Mouse (Mus musculus) layer of hippocampus, adult 9-10 months (tissue): ENCODE measurements around the gene Shisa8.

Experiments
- DNase-seq: peaks from one replicate; pipeline ENCODE4 v3.0.0; 2022; ENCODE audit warnings: low spot score

The Shisa8 gene

DNA sequence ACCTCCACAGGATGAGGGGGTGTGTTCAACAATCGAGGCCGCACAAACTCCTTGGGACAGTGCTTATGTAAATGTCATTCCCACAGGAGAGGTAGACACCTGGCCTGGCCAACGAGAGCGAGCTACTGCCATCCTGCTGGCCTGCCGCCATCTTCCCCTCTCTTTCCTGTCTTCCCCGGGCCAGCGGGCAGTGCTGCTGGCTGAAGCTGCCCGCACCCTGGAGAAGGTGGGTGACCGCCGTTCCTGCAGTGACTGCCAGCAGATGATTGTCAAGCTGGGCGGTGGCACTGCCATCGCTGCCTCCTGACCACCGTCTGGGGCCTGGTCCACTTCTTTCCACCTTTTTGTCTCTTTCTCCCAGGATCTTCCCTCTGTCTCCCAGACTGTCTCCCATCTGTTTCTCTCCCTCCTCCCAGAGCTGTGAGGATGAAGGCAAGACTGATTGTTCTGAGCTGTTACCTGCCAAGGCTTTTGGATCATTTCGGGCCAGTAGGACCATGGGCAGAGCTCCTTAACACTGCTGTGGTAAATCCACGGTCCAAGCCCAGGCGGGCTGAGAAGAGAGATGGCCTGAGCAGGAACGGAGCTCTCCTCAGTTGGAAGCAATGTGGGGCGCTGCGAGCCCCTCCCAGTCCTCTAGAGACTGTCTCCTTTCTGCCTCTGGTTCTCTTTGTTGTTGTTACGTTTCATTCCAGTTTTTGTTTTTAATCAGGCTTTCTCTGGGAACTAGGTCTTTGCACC lies 8.8 kb downstream of the Shisa8 start:
- DNase-seq: no peak

- no peak for DNase-seq
These were observed 9.5 kb downstream of the Shisa8 start for GRCm38 (mm10) chr15:82203090-82203489.

- no peak for DNase-seq
These were observed 10.5 kb downstream of the Shisa8 start for GRCm38 (mm10) chr15:82202086-82202485.

GRCm38 (mm10) chr15:82199546-82199945 lies 13.1 kb downstream of the Shisa8 start:
- DNase-seq: no peak

DNA sequence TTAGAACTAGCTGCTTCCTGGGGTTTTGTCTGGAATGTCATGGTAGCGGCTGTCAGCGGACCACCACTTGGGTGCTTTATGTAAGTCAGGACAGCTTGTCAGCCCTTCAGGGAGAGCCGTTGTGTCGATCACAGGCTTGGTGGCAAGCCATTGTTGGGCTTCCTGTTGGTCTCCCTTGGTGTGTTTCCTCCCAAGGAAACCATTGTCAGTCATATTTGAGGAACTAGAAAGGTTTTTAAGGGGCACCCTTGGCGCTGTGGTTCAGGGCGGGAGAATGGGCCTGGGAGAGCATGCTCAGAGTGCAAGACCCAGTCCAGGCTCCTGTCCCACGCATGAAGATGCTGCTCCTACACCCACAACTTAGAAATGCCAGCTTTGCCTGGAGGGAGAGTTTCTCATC lies 14.3 kb downstream of the Shisa8 start:
- no peak for DNase-seq

GRCm38 (mm10) chr15:82197937-82198336 lies 14.7 kb downstream of the Shisa8 start:
- DNase-seq: no peak

- no peak for DNase-seq
These were observed 15.3 kb downstream of the Shisa8 start for GRCm38 (mm10) chr15:82197246-82197750.

- no peak for DNase-seq
These were observed 16.3 kb downstream of the Shisa8 start for GRCm38 (mm10) chr15:82196300-82196699.

DNA sequence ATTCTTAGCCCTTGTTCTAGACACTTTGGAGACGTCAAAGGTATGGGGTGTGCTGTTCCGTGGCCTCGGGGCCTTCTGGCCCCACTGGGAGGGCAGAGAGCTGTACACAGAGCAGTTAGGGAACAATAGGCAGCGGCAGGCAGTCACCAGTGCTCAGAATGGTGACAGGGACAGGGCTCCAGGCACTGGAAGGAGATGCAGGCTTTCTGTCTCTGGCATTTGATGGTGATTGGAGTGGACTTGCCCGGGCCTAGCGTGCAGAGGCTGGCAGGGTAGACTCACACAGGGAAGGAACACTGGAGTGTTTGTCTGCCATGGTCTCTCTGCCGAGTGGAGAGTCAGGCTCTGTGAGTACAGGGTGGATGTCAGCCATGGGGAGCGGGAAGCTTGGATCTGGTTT lies 20.0 kb downstream of the Shisa8 start:
- DNase-seq: no peak

- no peak for DNase-seq
These were observed 24.0 kb downstream of the Shisa8 start for GRCm38 (mm10) chr15:82188481-82189240.

GRCm38 (mm10) chr15:82187924-82188323 lies 24.7 kb downstream of the Shisa8 start:
- DNase-seq: no peak

DNA sequence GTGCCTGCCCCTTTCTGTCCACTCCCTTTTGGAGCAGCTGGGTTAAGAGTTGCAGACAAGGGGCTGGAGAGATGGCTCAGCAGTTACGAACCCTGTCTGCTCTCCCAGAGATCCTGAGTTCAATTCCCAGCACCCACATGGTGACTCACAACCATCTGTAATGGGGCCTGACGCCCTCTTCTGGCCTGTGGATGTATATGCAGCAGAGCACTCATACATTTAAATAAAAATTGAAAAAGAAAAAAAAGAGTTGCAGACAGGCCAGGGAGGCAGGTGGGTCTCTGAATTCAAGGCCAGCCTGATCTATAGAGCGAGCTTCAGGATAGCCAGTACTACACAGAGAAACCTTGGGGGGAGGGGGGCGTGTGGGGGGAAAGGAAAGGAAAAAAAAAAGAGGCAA lies 25.2 kb downstream of the Shisa8 start:
- DNase-seq: no peak

DNA sequence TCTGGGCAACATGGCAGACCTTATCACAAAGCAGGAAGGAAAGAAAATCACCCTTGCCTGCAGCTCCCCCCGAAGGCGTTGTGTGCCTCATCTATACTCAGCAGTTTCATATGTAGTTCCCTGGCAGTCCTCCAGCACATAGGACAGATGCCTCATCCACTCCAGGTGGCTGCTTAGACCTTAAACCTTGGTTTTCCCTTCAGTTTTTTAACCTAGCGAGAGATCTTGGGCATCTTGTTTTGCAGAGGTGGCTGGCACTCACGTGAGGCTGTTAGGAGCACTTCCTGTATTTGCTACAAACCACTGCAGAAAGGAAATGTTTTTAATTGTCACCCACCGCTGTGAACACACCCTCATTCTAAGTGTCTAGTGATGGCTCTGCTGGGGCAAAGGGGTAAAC lies 25.7 kb downstream of the Shisa8 start:
- no peak for DNase-seq

- DNase-seq: no peak
These were observed 26.5 kb downstream of the Shisa8 start for GRCm38 (mm10) chr15:82186131-82186530.

DNA sequence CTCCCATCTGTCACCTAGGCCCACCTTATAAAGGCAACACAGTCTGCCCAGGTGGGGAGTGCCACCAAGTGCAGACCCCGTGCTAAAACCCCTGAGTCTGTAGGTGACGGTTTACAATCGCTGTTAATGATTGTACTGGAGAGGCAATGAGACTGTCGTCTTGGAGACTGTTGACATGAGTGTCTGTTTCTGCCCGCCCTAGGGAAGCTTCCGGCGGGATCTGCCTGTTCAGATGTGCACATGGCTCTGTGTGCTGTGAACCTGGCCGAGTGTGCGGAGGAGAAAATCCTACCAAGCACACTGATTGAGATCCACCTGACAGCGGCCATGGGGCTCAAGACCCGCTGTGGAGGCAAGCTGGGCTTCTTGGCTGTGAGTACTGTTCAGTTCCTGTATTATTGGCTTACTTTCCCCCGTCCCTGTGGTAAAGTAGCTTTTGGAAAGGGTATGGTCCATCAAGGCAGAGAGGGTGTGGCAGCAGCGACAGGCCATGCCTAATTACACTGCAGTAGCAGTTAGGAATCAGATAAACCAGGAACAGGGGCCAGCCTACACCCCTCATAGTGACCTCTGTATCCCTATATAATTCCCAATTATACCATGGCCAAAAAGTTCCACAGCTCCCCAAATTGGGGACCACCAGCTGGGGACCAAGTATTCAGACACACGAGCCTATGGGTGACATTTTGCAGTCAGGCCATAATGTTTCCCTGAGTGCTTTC lies 27.4 kb downstream of the Shisa8 start:
- DNase-seq: no peak

GRCm38 (mm10) chr15:82184656-82185055 lies 28.0 kb downstream of the Shisa8 start:
- no peak for DNase-seq

GRCm38 (mm10) chr15:82184183-82184582 lies 28.4 kb downstream of the Shisa8 start:
- DNase-seq: no peak

DNA sequence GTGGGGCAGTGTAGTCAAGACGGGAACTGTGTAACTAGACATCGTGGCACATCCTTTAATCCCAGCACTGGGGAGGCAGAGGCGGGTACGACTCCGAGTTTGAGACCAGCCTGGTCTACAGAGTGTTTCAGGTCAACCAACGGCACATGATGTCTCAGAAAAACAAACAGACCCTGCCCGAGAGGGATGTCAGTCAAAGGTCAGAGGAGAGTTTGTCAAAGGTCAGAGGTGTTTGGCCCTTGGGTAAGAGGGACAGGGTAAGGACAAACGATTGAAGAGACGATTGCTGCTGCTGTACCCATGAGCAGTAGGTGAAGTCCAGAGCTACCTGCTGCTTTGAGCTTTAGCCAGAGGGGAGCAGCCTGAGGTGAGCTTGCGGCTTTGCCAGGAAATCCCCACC lies 29.0 kb downstream of the Shisa8 start:
- no peak for DNase-seq

GRCm38 (mm10) chr15:82182311-82182710 lies 30.3 kb downstream of the Shisa8 start:
- no peak for DNase-seq

DNA sequence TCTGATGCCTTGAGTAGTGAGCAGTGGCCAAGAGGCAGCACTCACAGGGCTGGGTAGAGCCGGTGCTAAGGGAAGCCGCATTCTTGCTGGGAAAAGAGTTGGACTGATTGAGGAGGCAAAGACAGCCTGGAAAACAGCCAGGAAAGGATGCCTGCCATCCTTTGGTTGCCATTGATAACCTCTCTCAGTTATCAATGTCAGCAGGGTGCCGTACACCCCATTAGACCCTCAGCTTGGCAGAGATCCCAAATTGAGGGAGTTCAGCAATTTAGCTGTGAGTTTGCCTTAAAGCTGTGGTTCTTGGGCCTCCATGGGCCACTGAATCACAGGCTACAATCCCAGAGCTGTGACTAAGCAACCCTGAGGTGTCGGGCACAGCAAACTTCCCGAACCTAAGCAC lies 31.5 kb downstream of the Shisa8 start:
- DNase-seq: no peak

DNA sequence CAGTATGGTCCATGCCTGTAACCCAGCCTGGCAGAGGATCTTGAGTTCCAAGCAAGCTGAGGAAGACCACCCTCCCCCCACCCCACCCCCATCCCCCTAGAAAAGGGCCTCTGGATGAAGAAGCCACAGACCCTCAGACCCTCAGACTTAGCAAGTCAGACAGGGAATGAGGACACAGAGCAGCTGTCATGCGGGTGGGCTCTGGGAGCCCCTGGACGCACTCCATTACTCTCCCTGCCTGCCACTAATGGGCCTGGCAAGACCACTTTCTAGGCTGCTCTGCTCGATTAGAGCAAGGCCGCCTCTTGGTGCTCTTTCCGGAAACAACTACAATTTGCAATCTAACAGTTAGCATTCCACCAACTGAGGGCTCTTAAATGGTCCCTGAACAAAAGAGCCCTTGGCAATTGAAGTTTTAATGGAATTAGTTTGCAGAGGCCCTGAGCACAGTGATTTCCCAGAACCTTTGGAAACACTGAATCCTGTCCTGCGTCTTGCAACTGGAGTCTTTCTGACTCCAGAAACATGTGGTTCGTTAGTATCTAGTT lies 34.8 kb downstream of the Shisa8 start:
- DNase-seq: no peak

- no peak for DNase-seq
These were observed 37.5 kb downstream of the Shisa8 start for GRCm38 (mm10) chr15:82175091-82175490.
